Mouse (Mus musculus) cerebellum, adult 9-10 months (tissue): ENCODE data around the gene Ccdc8.

Source experiments
- DNase-seq: peaks from one replicate; pipeline ENCODE4 v3.0.0; 2022

The Ccdc8 gene

DNA sequence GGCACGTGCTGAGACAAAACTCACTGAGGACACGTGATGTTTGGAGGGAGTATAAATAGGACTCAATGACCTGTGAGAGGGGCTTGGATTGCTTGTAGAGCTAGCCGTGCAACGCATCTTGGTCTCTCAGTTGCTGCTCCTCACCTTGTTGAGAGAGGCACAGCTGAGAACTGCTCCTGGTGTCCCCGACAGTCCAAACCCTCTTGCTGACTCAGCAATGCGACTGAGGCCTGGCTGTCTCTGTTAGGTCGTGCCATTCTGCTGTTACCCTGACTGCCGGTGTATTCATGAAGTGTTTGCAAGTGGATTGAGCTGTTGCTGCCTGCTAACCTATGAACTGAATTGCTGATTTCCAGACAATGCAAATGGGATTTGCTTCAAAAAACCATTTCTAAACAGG is 16.2 kb upstream of the Ccdc8 start:
- no peak for DNase-seq

DNA sequence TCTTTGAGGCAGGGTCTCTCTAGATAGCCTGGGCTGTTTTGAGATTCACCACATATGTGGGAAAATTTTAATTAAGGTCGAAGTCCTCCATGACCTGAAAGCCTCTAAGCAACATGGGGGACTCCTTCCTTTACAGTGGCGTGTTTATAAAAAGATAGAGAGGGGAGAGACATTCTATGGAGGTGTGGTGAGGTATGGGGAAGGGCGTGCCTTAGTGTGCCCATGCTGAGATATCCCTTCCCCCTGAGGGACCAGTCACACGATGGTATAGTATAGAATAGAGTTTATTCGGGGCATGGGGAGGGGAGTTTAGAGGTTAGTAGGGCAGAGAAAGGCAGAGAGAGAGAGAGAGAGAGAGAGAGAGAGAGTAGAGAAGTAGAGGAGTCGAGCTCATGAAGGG is 14.3 kb upstream of the Ccdc8 start:
- no peak for DNase-seq

DNA sequence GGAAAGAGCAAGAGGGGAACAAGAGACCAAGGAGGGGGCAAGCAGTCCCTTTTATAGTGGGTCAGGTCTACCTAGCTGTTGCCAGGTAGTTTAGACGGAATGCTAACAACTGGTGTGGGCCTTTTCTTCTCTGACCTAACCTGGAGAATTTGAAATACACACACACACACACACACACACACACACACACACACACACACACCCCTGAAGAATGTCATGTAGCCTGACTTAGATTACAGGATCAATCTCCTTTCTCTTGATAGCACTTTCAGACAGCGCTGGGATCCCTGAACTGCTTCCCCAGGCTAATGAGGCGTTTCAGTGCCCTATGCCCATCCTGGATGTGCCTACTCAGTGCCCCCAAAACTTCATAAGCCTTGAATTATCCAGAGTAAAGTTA is 13.9 kb upstream of the Ccdc8 start:
- DNase-seq, result no peak

DNA sequence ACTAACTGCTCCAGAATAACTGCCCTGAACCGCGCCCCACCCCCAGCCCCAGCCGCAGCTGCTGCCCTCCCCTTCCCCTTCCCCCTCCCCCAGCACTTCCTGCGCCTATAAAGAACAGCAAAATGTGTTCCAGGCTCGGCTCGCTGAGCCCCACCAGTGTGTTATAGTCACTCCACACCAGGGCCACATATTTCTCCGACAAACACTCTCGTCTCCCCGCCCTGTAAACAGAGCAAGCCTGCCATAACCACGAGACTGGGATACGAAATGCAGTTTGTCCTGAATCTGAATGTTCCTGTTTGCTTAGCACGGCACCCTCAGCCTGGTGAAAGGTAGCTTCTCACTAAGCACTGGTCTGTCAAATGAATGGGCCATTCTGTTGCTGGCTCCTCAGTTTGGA is 12.2 kb upstream of the Ccdc8 start:
- no peak for DNase-seq

DNA sequence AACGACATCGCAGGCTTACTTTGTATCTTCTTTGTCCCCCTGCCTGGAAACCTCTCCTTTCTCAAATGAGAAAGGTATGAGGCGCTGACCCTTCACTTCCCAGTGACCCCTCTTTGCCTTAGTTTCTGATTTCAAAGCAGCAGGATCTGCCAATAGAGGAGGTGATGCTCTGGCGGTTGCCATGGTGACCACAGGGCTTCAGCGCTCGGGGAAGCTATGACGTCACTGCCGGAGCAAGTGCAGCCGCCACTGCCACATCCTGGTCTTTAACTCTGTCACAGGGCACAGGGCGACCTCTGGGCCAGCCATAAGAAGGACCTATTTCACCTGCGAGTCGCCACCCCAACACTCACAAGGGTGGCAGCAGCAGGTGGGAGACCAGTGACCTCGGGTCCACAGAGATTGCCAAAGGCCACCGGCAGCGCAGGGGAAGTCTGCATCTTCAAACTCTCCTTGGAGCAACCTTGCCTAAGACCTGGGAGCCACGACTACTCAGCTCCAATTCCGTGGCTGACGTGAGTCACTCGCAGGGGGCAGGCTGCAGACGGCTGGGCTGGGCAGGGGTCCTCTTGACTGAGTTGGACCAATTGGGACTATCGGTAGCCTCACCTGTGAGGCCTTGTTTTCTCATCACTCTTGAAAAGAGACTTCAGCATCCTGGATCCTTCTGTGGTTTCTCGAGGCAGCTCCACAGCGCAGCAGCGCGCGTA is 9.5 kb upstream of the Ccdc8 start, which contains the start of gene Gm42372:
Gene Gm42372 (plus strand): TSS at position 228 of the 710 bp plus-strand sequence.
- peak; percentile 89 for DNase-seq

DNA sequence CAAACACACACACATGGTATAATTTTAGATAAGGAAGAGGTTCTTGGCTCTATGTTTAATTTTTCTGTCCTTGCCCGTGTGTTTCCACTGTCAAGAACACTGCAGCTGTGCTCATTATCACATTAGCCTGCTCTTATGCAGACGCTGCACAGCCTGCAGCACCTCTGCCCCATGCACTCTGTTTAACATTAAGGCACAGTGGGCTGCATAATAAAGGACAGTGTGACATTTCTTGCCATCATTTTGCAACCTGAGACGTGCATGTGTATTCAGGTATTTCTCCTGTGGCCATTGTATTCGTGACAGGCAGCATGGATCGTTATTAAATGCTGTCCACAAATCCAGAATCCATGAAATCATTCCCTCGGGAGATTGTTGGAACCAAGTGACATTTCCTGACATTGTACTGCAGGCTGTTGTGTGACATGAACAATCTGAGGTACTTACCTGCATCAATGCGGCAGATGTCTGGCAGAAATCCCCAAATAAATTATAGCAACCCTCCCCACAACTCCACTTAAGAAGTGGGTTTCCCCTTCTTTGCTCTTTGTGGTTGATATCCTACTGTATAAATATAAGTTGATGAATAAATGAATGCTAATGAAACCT is 4.9 kb upstream of the Ccdc8 start:
- no peak for DNase-seq

DNA sequence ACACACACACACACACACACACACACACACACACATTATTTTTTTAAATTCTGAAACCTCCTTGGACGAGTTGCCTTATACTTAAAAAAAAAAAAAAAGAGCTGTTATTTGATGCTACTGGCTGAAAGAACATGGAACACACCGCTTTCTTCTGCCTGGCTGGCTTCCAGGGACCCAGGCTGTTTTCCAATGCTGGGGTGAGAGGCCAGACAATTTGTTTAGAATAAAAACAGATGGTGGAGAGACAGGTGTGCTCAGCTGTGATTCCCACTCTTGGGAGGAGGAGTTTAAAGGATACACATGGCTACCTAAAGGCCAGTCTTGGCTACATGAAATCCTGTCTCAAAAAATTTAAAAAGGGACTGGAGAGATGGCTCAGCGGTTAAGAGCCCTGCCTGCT is 4.1 kb upstream of the Ccdc8 start:
- no peak for DNase-seq

DNA sequence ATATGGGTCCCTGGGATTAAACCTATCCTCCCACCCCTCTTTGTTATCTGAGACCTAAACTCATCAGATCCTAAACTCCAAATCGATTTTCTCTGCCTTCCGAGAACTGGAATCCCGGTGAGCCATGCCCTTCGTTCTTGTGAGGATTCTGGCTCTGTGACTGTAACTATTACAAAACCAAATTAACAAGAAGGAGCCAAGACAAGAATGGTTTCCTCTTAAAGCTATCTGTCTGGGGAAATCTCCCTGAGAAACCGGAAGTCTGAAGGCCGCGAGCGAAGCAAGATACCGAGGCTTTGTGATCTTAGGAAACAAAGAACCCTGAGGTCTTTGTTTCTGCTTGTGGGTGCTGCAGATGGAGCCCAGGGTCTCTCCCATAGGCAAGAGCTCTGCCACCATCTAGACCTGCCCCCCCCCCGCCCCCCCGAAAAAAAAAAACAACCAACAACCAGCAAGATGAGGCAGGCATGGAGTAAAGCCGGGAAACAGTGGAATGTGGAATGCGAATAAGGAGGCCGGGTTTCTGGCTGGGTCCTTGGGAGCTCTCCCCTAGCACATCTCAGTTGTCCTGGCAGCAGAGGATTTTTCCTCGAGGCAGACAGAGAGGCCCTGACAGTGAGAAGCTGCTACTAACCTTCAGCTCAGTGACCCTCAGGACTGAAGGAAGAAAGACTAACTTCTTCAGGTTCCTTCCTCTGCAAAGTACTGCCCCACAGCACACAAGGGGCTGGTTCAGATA is 2.3 kb upstream of the Ccdc8 start:
- DNase-seq, result no peak

DNA sequence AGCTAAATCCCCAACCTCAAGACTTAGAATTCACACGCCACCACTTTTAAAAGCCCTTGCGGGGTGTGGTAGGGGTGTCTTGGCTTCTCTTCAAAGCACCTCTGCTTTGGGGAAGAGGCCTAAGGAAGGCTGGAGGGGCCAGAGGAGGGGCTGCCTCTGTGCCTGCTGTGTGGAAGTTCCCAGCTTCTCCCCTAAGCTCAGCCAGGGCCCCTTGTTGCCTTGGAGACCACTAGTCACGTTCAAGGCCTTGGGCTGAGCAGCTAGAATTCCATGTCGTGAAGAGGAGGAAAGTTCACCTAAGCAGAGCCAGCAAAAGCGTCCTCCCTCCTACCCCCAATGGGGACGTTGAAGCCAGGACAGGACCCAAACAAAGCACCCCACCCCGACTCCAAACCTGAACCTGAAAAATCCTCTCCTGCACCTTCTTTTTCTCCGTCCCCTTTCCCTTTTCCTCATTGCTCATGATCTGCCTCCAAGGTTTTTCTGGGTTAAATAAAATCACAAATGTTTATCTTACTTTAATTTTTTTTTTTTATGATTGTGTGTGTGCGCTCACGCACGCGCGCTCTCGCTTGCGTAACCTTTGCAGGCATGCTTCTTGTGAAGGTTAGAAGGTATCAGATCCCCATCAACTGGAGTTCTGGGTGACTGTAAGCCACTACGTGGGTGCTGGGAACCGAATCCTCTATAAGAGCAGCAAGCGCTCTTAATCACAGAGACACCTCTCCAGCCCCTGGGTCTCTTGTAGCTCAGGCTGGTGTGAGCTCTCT is 642 bp upstream of the Ccdc8 start:
- no peak for DNase-seq

DNA sequence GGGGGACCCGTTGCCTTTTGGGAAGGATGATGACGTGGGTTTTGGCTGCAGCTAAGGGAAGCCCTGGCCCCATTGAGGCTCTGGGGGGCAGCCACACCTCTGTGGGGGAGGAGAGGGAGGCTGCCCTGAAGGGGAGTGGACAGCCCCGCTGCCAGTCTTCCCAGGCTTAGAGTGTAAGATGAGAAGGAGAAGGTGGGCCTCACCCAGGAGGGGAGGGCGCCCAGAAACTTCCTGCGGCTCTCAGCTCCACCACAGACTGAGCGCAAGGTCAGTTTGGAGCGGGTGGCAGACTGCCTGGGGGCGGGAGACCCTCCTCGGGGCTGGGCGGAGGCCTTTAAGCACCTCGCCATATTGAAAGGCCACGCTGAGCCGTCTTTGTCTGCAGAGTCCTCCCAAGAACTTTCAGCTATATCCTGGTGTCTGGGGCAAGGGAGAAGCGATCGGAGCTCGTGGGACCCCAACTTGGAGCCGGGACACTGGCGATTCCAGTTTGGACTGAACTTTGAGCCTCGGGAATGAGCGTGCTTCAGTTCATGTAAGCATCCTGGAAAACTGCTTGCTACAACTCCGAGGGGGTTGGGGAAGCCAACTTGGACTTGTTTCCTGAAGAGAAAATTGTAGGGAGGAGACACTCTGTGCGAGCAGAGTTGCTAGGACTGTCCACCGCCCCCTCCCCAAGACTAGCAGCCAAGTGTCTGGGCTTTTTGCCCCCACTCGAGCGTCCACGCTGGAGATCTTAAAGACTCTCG is 1.3 kb downstream of the Ccdc8 start:
- DNase-seq, result no peak

DNA sequence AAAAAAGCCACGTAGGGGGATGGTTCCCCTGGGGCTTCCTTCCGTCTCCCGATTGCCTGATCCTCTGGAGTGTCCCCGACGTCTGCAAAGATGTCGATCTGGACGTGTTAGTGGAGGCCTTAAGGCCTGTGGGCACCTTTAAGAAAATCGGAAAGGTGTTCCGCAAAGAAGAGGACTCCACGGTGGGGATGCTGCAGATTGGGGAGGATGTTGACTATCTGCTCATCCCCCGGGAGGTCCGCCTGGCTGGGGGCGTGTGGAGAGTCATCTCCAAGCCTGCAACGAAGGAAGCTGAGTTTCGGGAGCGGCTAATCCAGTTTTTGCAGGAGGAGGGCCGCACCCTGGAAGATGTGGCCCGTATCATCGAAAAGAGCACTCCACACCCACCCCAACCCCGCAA is 1.9 kb downstream of the Ccdc8 start:
- no peak for DNase-seq

DNA sequence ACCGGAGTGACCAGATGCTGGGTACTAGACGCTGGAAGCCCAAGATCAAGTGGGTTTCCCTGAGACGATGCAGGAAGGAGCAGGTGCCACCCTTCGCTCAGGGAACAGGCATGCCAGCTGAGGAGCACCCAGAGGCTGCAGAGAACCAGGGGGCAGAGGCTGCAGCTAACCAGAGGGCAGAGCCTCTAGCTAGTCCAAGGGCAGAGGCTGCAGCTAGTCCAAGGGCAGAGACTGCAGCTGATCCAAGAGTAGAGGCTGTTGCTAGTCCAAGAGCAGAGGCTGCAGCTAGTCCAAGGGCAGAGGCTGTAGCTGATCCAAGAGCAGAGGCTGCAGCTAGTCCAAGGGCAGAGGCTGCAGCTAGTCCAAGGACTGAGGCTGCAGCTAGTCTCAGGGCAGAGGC is 2.8 kb downstream of the Ccdc8 start:
- no peak for DNase-seq

DNA sequence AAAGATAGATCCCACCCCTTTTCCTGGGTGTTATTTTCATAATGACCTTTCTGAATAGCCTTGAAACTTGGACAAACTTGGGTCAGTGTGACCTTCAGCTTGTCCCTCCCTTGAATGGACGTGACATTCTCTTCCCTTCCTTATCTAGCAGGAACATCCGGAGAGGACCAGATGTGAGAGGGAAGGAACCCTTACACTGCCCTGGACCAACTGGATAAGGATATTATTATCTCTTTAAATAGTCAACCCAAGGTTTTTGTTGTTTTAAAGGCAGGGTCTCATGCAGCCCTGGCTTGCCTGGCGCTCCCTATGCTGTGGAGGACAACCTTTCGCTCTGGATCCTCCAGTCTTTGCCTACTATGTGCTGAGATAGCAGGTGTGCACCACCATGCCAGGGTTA is 6.7 kb downstream of the Ccdc8 start:
- no peak for DNase-seq

DNA sequence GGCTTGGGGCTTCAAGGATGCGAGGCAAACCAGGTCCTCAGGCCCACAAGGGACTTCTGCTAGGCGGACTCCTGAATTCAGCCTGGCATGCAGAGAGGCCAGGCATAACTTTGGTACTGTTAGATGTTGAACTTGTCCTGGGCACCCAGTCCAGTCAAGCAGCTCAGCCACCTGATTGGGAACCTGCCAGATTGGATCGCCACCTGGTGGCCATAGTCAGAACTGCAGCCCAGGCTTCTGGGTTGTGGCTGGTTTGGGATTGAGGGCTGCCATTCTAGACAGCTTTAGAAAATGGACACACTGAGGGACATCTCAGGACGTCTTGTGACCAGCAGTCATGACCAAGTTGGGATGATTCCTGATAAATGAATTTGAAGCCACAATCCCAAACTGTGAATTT is 7.1 kb downstream of the Ccdc8 start:
- peak; percentile 94 for DNase-seq

DNA sequence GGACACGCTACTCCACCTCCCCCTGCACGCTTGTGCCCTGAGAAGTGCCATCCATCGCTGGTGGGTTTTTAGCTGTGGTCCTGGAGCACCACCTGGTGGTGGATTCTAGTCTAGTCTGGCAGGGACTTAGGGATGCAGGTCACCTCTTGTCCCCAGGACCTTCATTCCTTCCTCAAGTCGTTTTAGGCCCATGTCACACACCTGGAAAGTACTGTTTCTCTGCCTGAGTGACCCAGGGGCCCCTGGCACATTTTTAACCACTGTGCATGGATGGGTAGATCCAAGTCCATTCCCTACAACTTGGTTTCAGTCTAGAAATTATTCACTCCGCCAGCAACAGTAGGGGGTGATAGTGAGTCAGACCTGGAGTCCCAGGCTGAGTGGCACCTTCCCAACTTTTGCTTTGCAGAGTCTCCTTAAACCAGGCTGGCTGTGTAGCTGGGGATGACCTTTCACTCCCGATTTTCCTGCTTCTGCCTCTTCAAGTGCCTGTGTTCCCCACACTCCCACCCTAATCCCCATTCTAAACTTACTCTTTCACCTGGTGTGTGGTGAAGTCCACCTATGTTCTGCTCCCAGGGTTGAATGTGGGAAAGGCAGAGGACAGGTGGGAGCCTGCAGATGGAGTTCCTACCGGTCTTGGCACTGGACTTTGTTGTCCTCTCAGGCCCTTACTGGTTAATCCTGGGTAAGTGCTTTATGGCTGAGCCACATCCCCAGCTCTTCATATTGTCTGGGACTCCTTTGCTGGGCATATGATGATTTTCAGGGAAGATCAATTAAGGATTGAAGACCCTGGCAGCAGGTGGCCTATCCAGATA is 10.1 kb downstream of the Ccdc8 start:
- peak; percentile 94 for DNase-seq

DNA sequence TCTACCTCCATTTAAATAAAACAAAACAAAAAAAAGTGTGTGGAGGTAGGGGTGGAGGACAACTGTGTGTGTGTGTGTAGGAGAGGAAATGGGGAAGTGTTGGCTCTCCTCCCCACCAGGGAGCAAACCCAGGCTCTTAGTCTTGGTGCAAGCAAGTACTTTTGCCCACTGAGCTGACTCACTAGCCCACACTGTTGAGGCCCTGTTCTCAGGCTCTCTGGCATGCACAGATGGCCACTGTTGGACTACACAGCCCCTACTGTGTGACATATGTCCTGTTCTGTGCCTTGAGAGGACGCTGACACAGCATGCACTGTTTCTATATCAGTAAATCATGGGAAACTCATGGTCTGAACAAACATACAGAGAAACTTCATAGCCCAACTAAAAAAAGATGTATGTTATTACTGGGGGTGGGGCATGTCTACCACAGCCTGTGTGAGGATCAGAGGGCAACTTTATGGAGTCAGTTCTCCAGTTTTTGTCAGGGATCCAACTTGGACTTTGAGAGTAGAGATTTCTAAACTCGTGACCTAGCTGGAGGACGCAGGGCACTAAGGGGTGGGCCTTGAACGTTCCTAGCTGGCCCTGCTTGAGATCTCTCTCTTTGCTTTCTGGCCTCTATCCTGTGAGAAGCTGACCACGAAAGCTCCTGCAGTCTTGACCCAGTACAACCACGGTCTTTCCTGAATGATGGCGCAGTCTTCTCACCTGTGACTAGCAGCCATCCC is 10.9 kb downstream of the Ccdc8 start:
- DNase-seq, result peak; percentile 89

DNA sequence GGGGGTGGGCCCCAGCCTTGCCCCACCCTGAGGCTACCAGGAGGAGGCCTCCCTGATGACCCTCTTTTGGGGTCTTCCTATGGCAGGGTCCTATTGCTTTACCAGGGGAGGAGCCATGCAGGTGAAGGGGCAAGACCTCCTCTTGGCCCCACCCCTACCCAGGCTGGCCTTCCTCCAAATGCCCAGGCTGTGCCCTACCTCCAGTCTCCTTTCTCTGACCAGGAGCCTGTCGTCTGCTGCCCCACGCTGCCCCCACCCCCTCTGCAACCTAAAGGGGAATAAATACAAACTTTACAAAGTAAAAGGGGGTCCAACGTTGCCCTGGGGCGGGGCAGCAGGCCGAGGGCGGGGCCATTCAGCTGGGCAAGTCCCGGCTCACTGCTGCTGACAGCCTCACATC is 12.2 kb downstream of the Ccdc8 start:
- DNase-seq, result peak; percentile 64

DNA sequence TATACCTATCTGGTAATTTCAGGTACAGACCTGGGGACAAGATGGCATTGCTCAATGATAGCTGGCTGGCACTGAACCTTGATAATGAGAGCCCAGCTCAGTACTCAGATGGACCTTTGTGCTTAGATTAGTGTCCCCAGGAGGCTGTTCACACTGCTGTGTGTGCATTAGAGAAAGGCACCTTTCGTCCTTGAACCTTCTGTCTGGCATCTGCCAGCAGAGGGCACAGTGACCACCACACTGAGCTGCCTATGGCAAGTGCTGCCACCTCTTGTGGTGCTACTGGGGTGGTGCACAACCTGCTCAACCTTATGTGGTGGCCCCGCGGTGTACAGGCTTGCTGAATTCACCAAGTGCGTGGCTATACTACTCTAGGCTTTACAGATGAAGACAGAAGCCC is 14.8 kb downstream of the Ccdc8 start:
- peak; percentile 54 for DNase-seq

DNA sequence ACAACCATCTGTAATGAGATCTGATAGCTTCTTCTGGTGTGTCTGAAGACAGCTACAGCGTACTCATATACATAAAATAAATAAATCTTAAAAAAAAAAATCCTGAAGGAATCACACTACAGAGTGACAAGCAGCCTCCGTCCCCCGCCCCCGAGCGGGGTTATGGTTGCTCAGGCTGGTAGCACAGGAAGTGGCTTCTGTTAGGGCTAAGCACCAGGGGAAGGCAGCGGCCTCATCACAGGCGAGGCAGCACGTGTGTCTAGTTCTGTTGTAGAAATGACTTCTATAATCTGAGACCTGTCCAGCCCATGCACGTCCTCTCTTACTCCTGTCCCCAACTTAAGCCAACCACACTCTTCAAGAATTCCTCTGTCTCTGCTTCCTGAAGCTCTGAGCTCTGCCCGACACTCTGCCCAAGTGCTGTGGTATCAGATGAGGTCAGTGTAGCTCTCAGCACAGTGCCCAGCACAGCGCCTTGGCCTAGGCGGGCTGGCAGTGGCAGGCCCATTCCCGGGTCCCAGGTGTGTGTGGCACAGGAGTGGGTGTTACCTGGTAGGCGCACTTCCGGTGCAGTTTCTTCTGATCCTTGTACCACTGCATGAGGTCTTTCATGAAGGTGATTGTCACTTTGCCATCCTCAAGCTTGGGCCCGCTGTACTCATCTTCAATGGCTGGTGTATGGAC is 17.0 kb downstream of the Ccdc8 start:
- DNase-seq, result no peak

DNA sequence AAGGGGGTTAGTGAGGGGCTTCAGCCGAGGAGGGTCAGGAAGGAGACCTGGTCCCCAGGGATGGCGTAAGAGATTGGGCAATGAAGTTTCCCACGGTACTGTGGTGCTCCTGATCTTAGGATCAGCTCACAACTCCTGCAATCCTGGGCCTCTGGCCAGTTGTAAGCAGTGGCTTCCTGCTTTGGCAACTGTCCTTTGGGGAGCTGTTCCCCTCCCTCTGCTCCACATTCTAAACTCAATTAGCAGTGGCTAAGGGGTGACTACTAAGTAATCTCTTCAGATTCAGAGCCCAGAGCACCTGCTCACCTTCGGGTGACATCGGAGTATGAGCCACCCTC is 17.5 kb downstream of the Ccdc8 start:
- DNase-seq, result no peak
